8 mouse cellular contexts compared by ENCODE assay signal in genomic region chr3:89730350-89731331, GRCm38 (mm10). TPM values are rescaled to one million over a fixed set of nuclear protein-coding genes. Genes with fewer than 3 reads are reported as not detected.
DNase-seq lines count a peak whose midpoint lies in the region; ATAC-seq and TF ChIP-seq lines count a peak whose summit lies in the region.

No protein-coding gene starts in this region.

- peaks cover 33% of the 10 kb centered on the region for H3K79me2 ChIP-seq in MEL (ENCODE audit: control insufficient read depth, insufficient read depth, low read length, poor library complexity)

- peak; percentile 90 for ATAC-seq in forebrain, embryonic 11.5 days (replicated peaks; ENCODE audit: low FRiP score)
- ATAC-seq in heart, postnatal 0 days (ENCODE audit: insufficient read depth, low read depth), result peak; percentile 93
- peak; percentile 98 for ATAC-seq in lung, postnatal 0 days

- H3K27ac ChIP-seq in MEL (ENCODE audit: control insufficient read depth, low read depth, low read length), result peak overlapping the region; percentile 74
- no peak overlapping the region for H3K27ac ChIP-seq in forebrain, embryonic 11.5 days (ENCODE audit: low read depth, low read length)
- H3K27ac ChIP-seq in heart, postnatal 0 days (ENCODE audit: low read depth), result peak overlapping the region; percentile 92
- H3K27ac ChIP-seq in lung, postnatal 0 days (ENCODE audit: low read length), result peak overlapping the region; percentile 90

- DNase-seq in MEL (ENCODE audit: low read depth, low spot score), result peak; percentile 99
- DNase-seq in c-Kit-positive CD71-positive TER-119-positive erythroid progenitor cells, embryonic 14.5 days (ENCODE audit: low spot score), result peak; percentile 86
- DNase-seq in forebrain, embryonic 11.5 days (ENCODE audit: low spot score), result peak; percentile 84
- peak; percentile 93 for DNase-seq in heart, postnatal 0 days (ENCODE audit: low spot score)
- DNase-seq in kidney, postnatal 36 days, result peak; percentile 95 to 96
- peak; percentile 98 for DNase-seq in lung, postnatal 0 days (ENCODE audit: low spot score)
- DNase-seq in ovary, adult 18-20 months (ENCODE audit: low spot score), result peak; percentile 88
- DNase-seq in thymus, postnatal 14 days, result peak; percentile 95

- H3K9ac ChIP-seq in MEL (ENCODE audit: control insufficient read depth, low read depth, low read length, poor library complexity, severe bottlenecking), result peak overlapping the region; percentile 79
- peak overlapping the region; percentile 60 for H3K9ac ChIP-seq in forebrain, embryonic 11.5 days (ENCODE audit: low read length)
- H3K9ac ChIP-seq in heart, postnatal 0 days (replicated peaks; ENCODE audit: low read depth, low read length), result peak overlapping the region; percentile 80
- peak overlapping the region; percentile 78 for H3K9ac ChIP-seq in lung, postnatal 0 days (replicated peaks; ENCODE audit: low read depth)

- H3K4me3 ChIP-seq in MEL (ENCODE audit: control insufficient read depth in 1 of 2, insufficient read depth in 1 of 2, low read depth in 2 of 2, low read length in 2 of 2), result peak overlapping the region; percentile 81 to 91
- peak overlapping the region; percentile 43 for H3K4me3 ChIP-seq in forebrain, embryonic 11.5 days (ENCODE audit: low read depth, low read length)
- H3K4me3 ChIP-seq in heart, postnatal 0 days (ENCODE audit: low read depth, low read length), result peak overlapping the region; percentile 90
- H3K4me3 ChIP-seq in lung, postnatal 0 days (ENCODE audit: low read depth, low read length), result peak overlapping the region; percentile 77

- TF ChIP-seq RAD21 in MEL (IDR thresholded peaks at IDR 0.05; ENCODE audit: low read depth, low read length), result peak; percentile 45

- H3K9me3 ChIP-seq in MEL (replicated peaks; ENCODE audit: insufficient read depth, low read length), result no peaks in the 10 kb centered on the region
- no peaks in the 10 kb centered on the region for H3K9me3 ChIP-seq in forebrain, embryonic 11.5 days (ENCODE audit: control insufficient read depth, low read length)
- H3K9me3 ChIP-seq in heart, postnatal 0 days (replicated peaks; ENCODE audit: control insufficient read depth, low read length), result no peaks in the 10 kb centered on the region
- H3K9me3 ChIP-seq in lung, postnatal 0 days (ENCODE audit: low read length), result no peaks in the 10 kb centered on the region

- peaks cover 2 to 16% of the 10 kb centered on the region in 2 experiments for H3K36me3 ChIP-seq in MEL (ENCODE audit: control insufficient read depth in 1 of 2, insufficient read depth in 2 of 2, low read length in 2 of 2)
- H3K36me3 ChIP-seq in forebrain, embryonic 11.5 days (ENCODE audit: control insufficient read depth, insufficient read depth, low read length), result no peaks in the 10 kb centered on the region
- peaks cover 3% of the 10 kb centered on the region for H3K36me3 ChIP-seq in heart, postnatal 0 days (replicated peaks; ENCODE audit: control insufficient read depth, insufficient read depth, low read length)
- H3K36me3 ChIP-seq in lung, postnatal 0 days (ENCODE audit: insufficient read depth, low read length), result 0 out of 2 replicates have a peak, but pooled peaks cover 12% of the 10 kb centered on the region

- peak overlapping the region; percentile 66 for H3K4me2 ChIP-seq in forebrain, embryonic 11.5 days (ENCODE audit: low read depth, low read length, severe bottlenecking)
- H3K4me2 ChIP-seq in heart, postnatal 0 days (ENCODE audit: low read depth, low read length), result peak overlapping the region; percentile 82
- peak overlapping the region; percentile 60 for H3K4me2 ChIP-seq in lung, postnatal 0 days (replicated peaks; ENCODE audit: low read depth, low read length)

- TF ChIP-seq EP300 in MEL (IDR thresholded peaks at IDR 0.05; ENCODE audit: low read depth in 1 of 2, low read length in 2 of 2), result peak in 1 of 2 experiments; percentile 24; a peak in 1 of 4 replicates
- TF ChIP-seq EP300 in heart, postnatal 0 days (IDR thresholded peaks at IDR 0.05; ENCODE audit: low read depth), result no peak
- 0 out of 2 replicates have a peak, but pooled peaks have one; percentile 20 for TF ChIP-seq EP300 in lung, postnatal 0 days (IDR thresholded peaks at IDR 0.05)

- peaks cover 5 to 19% of the 10 kb centered on the region in 2 experiments for H3K4me1 ChIP-seq in MEL (ENCODE audit: control insufficient read depth in 1 of 2, insufficient read depth in 2 of 2, low read length in 2 of 2)
- no peaks in the 10 kb centered on the region for H3K4me1 ChIP-seq in forebrain, embryonic 11.5 days (replicated peaks; ENCODE audit: control insufficient read depth, insufficient read depth, low read length)
- H3K4me1 ChIP-seq in heart, postnatal 0 days (ENCODE audit: control insufficient read depth, insufficient read depth), result peaks cover 10% of the 10 kb centered on the region
- peaks cover 8% of the 10 kb centered on the region for H3K4me1 ChIP-seq in lung, postnatal 0 days (ENCODE audit: insufficient read depth, low read depth, low read length)

- H3K27me3 ChIP-seq in MEL (ENCODE audit: control insufficient read depth in 1 of 2, insufficient read depth in 2 of 2, low read length in 2 of 2), result no peaks in the 10 kb centered on the region
- no peaks in the 10 kb centered on the region for H3K27me3 ChIP-seq in forebrain, embryonic 11.5 days (ENCODE audit: control insufficient read depth, insufficient read depth, low read length)
- H3K27me3 ChIP-seq in heart, postnatal 0 days (ENCODE audit: control insufficient read depth, insufficient read depth, low read length), result no peaks in the 10 kb centered on the region
- no peaks in the 10 kb centered on the region for H3K27me3 ChIP-seq in lung, postnatal 0 days (replicated peaks; ENCODE audit: insufficient read depth, low read length)

- peak; percentile 25 to 80 (median 62); a peak in 5 of 6 replicates for TF ChIP-seq CTCF in MEL (IDR thresholded peaks at IDR 0.05 in 2 of 3, conservative IDR thresholded peaks at IDR 0.05 in 1 of 3; ENCODE audit: control insufficient read depth in 1 of 3, insufficient read depth in 1 of 3, low read depth in 2 of 3, low read length in 3 of 3, poor library complexity in 1 of 3, severe bottlenecking in 1 of 3)
- TF ChIP-seq CTCF in heart, postnatal 0 days (IDR thresholded peaks at IDR 0.05; ENCODE audit: low read depth), result peak; percentile 60
- peak; percentile 71 for TF ChIP-seq CTCF in lung, postnatal 0 days (IDR thresholded peaks at IDR 0.05)

- WGBS in forebrain, embryonic 11.5 days, result 2% methylated on average over 32 of the region's 32 CpGs
- 1% methylated on average over 32 of the region's 32 CpGs for WGBS in heart, postnatal 0 days
- WGBS in lung, postnatal 0 days, result 3% methylated on average over 32 of the region's 32 CpGs

- peak in 1 of 2 experiments; percentile 79; a peak in 2 of 4 replicates for TF ChIP-seq POLR2A in MEL (IDR thresholded peaks at IDR 0.05; ENCODE audit: control insufficient read depth in 1 of 2, insufficient read depth in 1 of 2, low read depth in 1 of 2, low read length in 2 of 2, poor library complexity in 1 of 2)

TF ChIP-seq in MEL, 35 proteins besides CTCF, POLR2A, EP300 and RAD21 (continues in another document):
- TF ChIP-seq USF2 (IDR thresholded peaks at IDR 0.05; ENCODE audit: borderline replicate concordance in 1 of 2, insufficient read depth in 1 of 2, low read depth in 1 of 2, low read length in 2 of 2), result no peak
- no peak for TF ChIP-seq POLR2AphosphoS5 (IDR thresholded peaks at IDR 0.05; ENCODE audit: borderline replicate concordance, low read depth, low read length)
- TF ChIP-seq MAFK (IDR thresholded peaks at IDR 0.05; ENCODE audit: borderline replicate concordance, low read depth, low read length), result no peak; the same call in 1 of the 2 replicates
- peak; percentile 41; the same call in 1 of the 2 replicates for TF ChIP-seq ETS1 (IDR thresholded peaks at IDR 0.05; ENCODE audit: low read depth, low read length)
- TF ChIP-seq CHD2 (IDR thresholded peaks at IDR 0.05; ENCODE audit: low read length), result no peak
- TF ChIP-seq ZKSCAN1 (IDR thresholded peaks at IDR 0.05; ENCODE audit: low read depth, low read length), result no peak
- TF ChIP-seq RCOR1 (IDR thresholded peaks at IDR 0.05; ENCODE audit: low read depth, low read length), result 0 out of 2 replicates have a peak, but pooled peaks have one; percentile 20
- TF ChIP-seq USF1 (IDR thresholded peaks at IDR 0.05; ENCODE audit: low read depth, low read length), result no peak
- no peak for TF ChIP-seq TAL1 (IDR thresholded peaks at IDR 0.05; ENCODE audit: low read length)
- TF ChIP-seq E2F4 (IDR thresholded peaks at IDR 0.05; ENCODE audit: borderline replicate concordance, low read depth, low read length), result no peak
- TF ChIP-seq GATA1 (IDR thresholded peaks at IDR 0.05; ENCODE audit: low read depth, low read length), result no peak

RNA-seq across cellular contexts. Expression of gene Adar, which starts 15.8 kb away (rescaled TPM):
- total RNA-seq in MEL (2012; rRNA removed), result 26.1 and 26.7 TPM in 2 replicates
- polyA plus RNA-seq in MEL (2012; ENCODE audit: insufficient read depth in 1 of 2, insufficient read length in 2 of 2, low read depth in 1 of 2, low replicate concordance in 2 of 2, missing spikeins in 1 of 2), result 100 to 1,000 TPM in 1 of 2 experiments, 10 to 100 TPM in 1; 45.1 to 124 TPM
- polyA plus RNA-seq in forebrain, embryonic 11.5 days (2014; fragmentation: Nextera tagmentation; extraction: Ambion mirVana), result 22.4 and 23.2 TPM in 2 replicates
- total RNA-seq in heart, postnatal 0 days (2014; rRNA removed; ENCODE audit: low replicate concordance), result 19.2 and 36.7 TPM in 2 replicates
- 3.8 and 4.4 TPM in 2 replicates for polyA plus RNA-seq in heart, postnatal 0 days (2015; fragmentation: Nextera tagmentation; extraction: Ambion mirVana)
- polyA plus RNA-seq in lung, postnatal 0 days (2015; fragmentation: Nextera tagmentation; extraction: Ambion mirVana), result 7.5 and 7.9 TPM in 2 replicates

RNA-seq across cellular contexts. Expression of gene Chrnb2, which starts 33.8 kb away (rescaled TPM):
- total RNA-seq in MEL (2012; rRNA removed), result 0.98 and 1.6 TPM in 2 replicates
- 1 to 10 TPM in 1 of 2 experiments, not detected in 1; 4.0 TPM for polyA plus RNA-seq in MEL (2012; ENCODE audit: insufficient read depth in 1 of 2, insufficient read length in 2 of 2, low read depth in 1 of 2, low replicate concordance in 2 of 2, missing spikeins in 1 of 2)
- polyA plus RNA-seq in forebrain, embryonic 11.5 days (2014; fragmentation: Nextera tagmentation; extraction: Ambion mirVana), result 10.2 and 10.3 TPM in 2 replicates
- total RNA-seq in heart, postnatal 0 days (2014; rRNA removed; ENCODE audit: low replicate concordance), result 0.11 and 0.15 TPM in 2 replicates
- 0.11 and 0.20 TPM in 2 replicates for polyA plus RNA-seq in heart, postnatal 0 days (2015; fragmentation: Nextera tagmentation; extraction: Ambion mirVana)
- 0.17 and 0.27 TPM in 2 replicates for polyA plus RNA-seq in lung, postnatal 0 days (2015; fragmentation: Nextera tagmentation; extraction: Ambion mirVana)

RNA-seq across cellular contexts. Expression of gene Ube2q1, which starts 42.8 kb away (rescaled TPM):
- 72.6 and 73.8 TPM in 2 replicates for total RNA-seq in MEL (2012; rRNA removed)
- polyA plus RNA-seq in MEL (2012; ENCODE audit: insufficient read depth in 1 of 2, insufficient read length in 2 of 2, low read depth in 1 of 2, low replicate concordance in 2 of 2, missing spikeins in 1 of 2), result 100 to 1,000 TPM in 1 of 2 experiments, 10 to 100 TPM in 1; 89.0 to 162 TPM
- 20.7 and 25.4 TPM in 2 replicates for polyA plus RNA-seq in forebrain, embryonic 11.5 days (2014; fragmentation: Nextera tagmentation; extraction: Ambion mirVana)
- total RNA-seq in heart, postnatal 0 days (2014; rRNA removed; ENCODE audit: low replicate concordance), result 36.7 and 80.1 TPM in 2 replicates
- polyA plus RNA-seq in heart, postnatal 0 days (2015; fragmentation: Nextera tagmentation; extraction: Ambion mirVana), result 4.7 and 5.5 TPM in 2 replicates
- 12.4 and 13.4 TPM in 2 replicates for polyA plus RNA-seq in lung, postnatal 0 days (2015; fragmentation: Nextera tagmentation; extraction: Ambion mirVana)
